Mouse (Mus musculus): ENCODE measurements around the gene Stx11.

GRCm38 (mm10) chr10:12938763-12939162, 25.3 kb downstream of the Stx11 start:
- TF ChIP-seq CTCF (IDR thresholded peaks at IDR 0.05; ENCODE audit: control insufficient read depth, insufficient read depth, low read length) (no peak), POLR2A (IDR thresholded peaks at IDR 0.05; ENCODE audit: borderline replicate concordance, control insufficient read depth, low read depth, low read length) (no peak)

All from bone marrow, adult 2 months (tissue).